Comparison of ENCODE assay signal across 17 mouse cellular contexts in genomic region chr17:87132258-87132657, GRCm38 (mm10).
"Had no signal": no experiment of that assay in that cellular context is flagged by ENCODE, and none has a peak within 500 bp of the region (broad histone marks: within the 10 kb centered on the region; RNA-seq: fewer than 3 reads in every experiment).

No protein-coding gene starts in this region.

- H3K9ac ChIP-seq: limb, embryonic 13.5 days; liver, embryonic 15.5 days; neural tube, embryonic 13.5 days had no signal

- H3K4me3 ChIP-seq: layer of hippocampus, adult 2 months; limb, embryonic 13.5 days; liver, embryonic 15.5 days; midbrain, embryonic 10.5 days; neural tube, embryonic 13.5 days had no signal

- H3K4me2 ChIP-seq: limb, embryonic 13.5 days; liver, embryonic 15.5 days; neural tube, embryonic 13.5 days had no signal

- H3K27me3 ChIP-seq: limb, embryonic 13.5 days; liver, embryonic 15.5 days; neural tube, embryonic 13.5 days had no signal

- H3K4me1 ChIP-seq: liver, embryonic 15.5 days; midbrain, embryonic 10.5 days; neural tube, embryonic 13.5 days had no signal

- ATAC-seq: lung, postnatal 0 days had no signal

- H3K27ac ChIP-seq: layer of hippocampus, adult 2 months; limb, embryonic 13.5 days; liver, embryonic 15.5 days; midbrain, embryonic 10.5 days; neural tube, embryonic 13.5 days; stomach, postnatal 0 days had no signal

- H3K9me3 ChIP-seq: limb, embryonic 13.5 days; liver, embryonic 15.5 days; midbrain, embryonic 10.5 days; neural tube, embryonic 13.5 days had no signal

- H3K36me3 ChIP-seq: liver, embryonic 15.5 days had no signal

- DNase-seq: kidney, adult 18-20 months; kidney, postnatal 10 days; kidney, postnatal 4 days; left cerebral cortex, postnatal 4 days; lung, adult 2 months; lung, postnatal 36 days; right cerebral cortex, adult 18-20 months; right cerebral cortex, postnatal 25 days; thymus, adult 2 months; thymus, postnatal 25 days had no signal
